Mouse (Mus musculus): Measurements from ENCODE around the gene Maml3. TPM values are rescaled to one million over a fixed set of nuclear protein-coding genes. Genes with fewer than 3 reads are reported as not detected.

The Maml3 gene
- polyA plus RNA-seq, 1 experiment from 2014 or later = 5.1 TPM

- Histone ChIP-seq H3K9me3 (no peaks in the 10 kb centered on the region), H3K9ac (no peak overlapping the region), H3K4me2 (no peak overlapping the region), H3K27me3 (0 out of 2 replicates have a peak, but pooled peaks cover 3% of the 10 kb centered on the region), H3K36me3 (no peaks in the 10 kb centered on the region), H3K4me3 (no peak overlapping the region), H3K27ac (no peak overlapping the region), H3K4me1 (peaks cover 27% of the 10 kb centered on the region)
- no peak for ATAC-seq (ENCODE audit: insufficient number of reproducible peaks, low FRiP score, low TSS enrichment, low read depth)
These were observed 365.1 kb downstream of the Maml3 start for GRCm38 (mm10) chr3:51739835-51740112.

- Histone ChIP-seq H3K36me3 (no peaks in the 10 kb centered on the region), H3K4me2 (no peak overlapping the region), H3K4me3 (no peak overlapping the region), H3K9me3 (no peaks in the 10 kb centered on the region), H3K27me3 (0 out of 2 replicates have a peak, but pooled peaks cover 3% of the 10 kb centered on the region), H3K4me1 (peaks cover 23% of the 10 kb centered on the region), H3K27ac (peak overlapping the region; percentile 63), H3K9ac (no peak overlapping the region)
- 10% methylated on average over 12 of the region's 12 CpGs for WGBS
- no peak for ATAC-seq (ENCODE audit: insufficient number of reproducible peaks, low FRiP score, low TSS enrichment, low read depth)
These were observed 365.6 kb downstream of the Maml3 start for GRCm38 (mm10) chr3:51739049-51739834.

GRCm38 (mm10) chr3:51733685-51734084 lies 371.2 kb downstream of the Maml3 start:
- H3K9ac ChIP-seq = no peak overlapping the region
- H3K4me3 ChIP-seq = no peak overlapping the region
- no peak for ATAC-seq (ENCODE audit: insufficient number of reproducible peaks, low FRiP score, low TSS enrichment, low read depth)
- 88% methylated on average over 3 of the region's 3 CpGs for WGBS
- H3K4me1 ChIP-seq = no peaks in the 10 kb centered on the region; the same call in 1 of the 2 replicates
- 0 out of 2 replicates have a peak, but pooled peaks cover 3% of the 10 kb centered on the region for H3K27me3 ChIP-seq
- no peak overlapping the region for H3K27ac ChIP-seq
- no peaks in the 10 kb centered on the region for H3K36me3 ChIP-seq
- H3K9me3 ChIP-seq = no peaks in the 10 kb centered on the region
- no peak overlapping the region for H3K4me2 ChIP-seq

- Histone ChIP-seq H3K4me3 (no peak overlapping the region), H3K9ac (no peak overlapping the region), H3K27me3 (0 out of 2 replicates have a peak, but pooled peaks cover 3% of the 10 kb centered on the region), H3K9me3 (no peaks in the 10 kb centered on the region), H3K4me2 (no peak overlapping the region), H3K36me3 (no peaks in the 10 kb centered on the region), H3K27ac (no peak overlapping the region), H3K4me1 (peaks cover 8% of the 10 kb centered on the region)
- 89% methylated on average over 16 of the region's 16 CpGs for WGBS
- no peak for ATAC-seq (ENCODE audit: insufficient number of reproducible peaks, low FRiP score, low TSS enrichment, low read depth)
These were observed 372.8 kb downstream of the Maml3 start for GRCm38 (mm10) chr3:51731949-51732636.

- H3K27ac ChIP-seq = no peak overlapping the region
- 89% methylated on average over 7 of the region's 7 CpGs for WGBS
- no peaks in the 10 kb centered on the region for H3K9me3 ChIP-seq
- H3K4me3 ChIP-seq = no peak overlapping the region
- H3K4me2 ChIP-seq = no peak overlapping the region
- peaks cover 8% of the 10 kb centered on the region for H3K4me1 ChIP-seq
- no peaks in the 10 kb centered on the region for H3K27me3 ChIP-seq
- H3K9ac ChIP-seq = no peak overlapping the region
- no peaks in the 10 kb centered on the region for H3K36me3 ChIP-seq
- no peak for ATAC-seq (ENCODE audit: insufficient number of reproducible peaks, low FRiP score, low TSS enrichment, low read depth)
These were observed 374.2 kb downstream of the Maml3 start for GRCm38 (mm10) chr3:51730662-51731061.

GRCm38 (mm10) chr3:51729109-51729918 lies 375.6 kb downstream of the Maml3 start:
- ATAC-seq (ENCODE audit: insufficient number of reproducible peaks, low FRiP score, low TSS enrichment, low read depth) = no peak
- H3K4me2 ChIP-seq = no peak overlapping the region
- no peaks in the 10 kb centered on the region for H3K9me3 ChIP-seq

GRCm38 (mm10) chr3:51728456-51728855 lies 376.4 kb downstream of the Maml3 start:
- H3K9me3 ChIP-seq = no peaks in the 10 kb centered on the region
- no peak for ATAC-seq (ENCODE audit: insufficient number of reproducible peaks, low FRiP score, low TSS enrichment, low read depth)
- no peaks in the 10 kb centered on the region for H3K27me3 ChIP-seq
- no peak overlapping the region for H3K9ac ChIP-seq
- peaks cover 8% of the 10 kb centered on the region for H3K4me1 ChIP-seq
- H3K36me3 ChIP-seq = no peaks in the 10 kb centered on the region
- no peak overlapping the region for H3K27ac ChIP-seq
- 69% methylated on average over 12 of the region's 12 CpGs for WGBS
- no peak overlapping the region for H3K4me2 ChIP-seq
- H3K4me3 ChIP-seq = no peak overlapping the region

More at GRCm38 (mm10) chr3:51729109-51729918, 375.6 kb downstream of the Maml3 start:
- Histone ChIP-seq H3K36me3 (no peaks in the 10 kb centered on the region), H3K27me3 (no peaks in the 10 kb centered on the region), H3K4me1 (peaks cover 8% of the 10 kb centered on the region), H3K9ac (no peak overlapping the region), H3K4me3 (no peak overlapping the region), H3K27ac (no peak overlapping the region)
- 69% methylated on average over 14 of the region's 14 CpGs for WGBS

GRCm38 (mm10) chr3:51727968-51728367 lies 376.9 kb downstream of the Maml3 start:
- Histone ChIP-seq H3K27ac (peak overlapping the region; percentile 33; the same call in 1 of the 2 replicates), H3K4me1 (peaks cover 8% of the 10 kb centered on the region), H3K36me3 (no peaks in the 10 kb centered on the region), H3K9me3 (no peaks in the 10 kb centered on the region), H3K9ac (no peak overlapping the region), H3K27me3 (no peaks in the 10 kb centered on the region), H3K4me3 (no peak overlapping the region), H3K4me2 (no peak overlapping the region)
- no peak for ATAC-seq (ENCODE audit: insufficient number of reproducible peaks, low FRiP score, low TSS enrichment, low read depth)
- WGBS = 22% methylated on average over 8 of the region's 8 CpGs

GRCm38 (mm10) chr3:51727487-51727886 lies 377.4 kb downstream of the Maml3 start:
- no peaks in the 10 kb centered on the region for H3K9me3 ChIP-seq
- H3K27me3 ChIP-seq = no peaks in the 10 kb centered on the region
- peaks cover 8% of the 10 kb centered on the region for H3K4me1 ChIP-seq
- H3K36me3 ChIP-seq = no peaks in the 10 kb centered on the region
- ATAC-seq (ENCODE audit: insufficient number of reproducible peaks, low FRiP score, low TSS enrichment, low read depth) = no peak
- H3K27ac ChIP-seq = 0 out of 2 replicates have a peak overlapping the region, but pooled peaks have one; percentile 33
- H3K4me2 ChIP-seq = no peak overlapping the region
- WGBS = 35% methylated on average over 3 of the region's 3 CpGs
- H3K4me3 ChIP-seq = no peak overlapping the region
- no peak overlapping the region for H3K9ac ChIP-seq

- WGBS = 83% methylated on average over 6 of the region's 6 CpGs
- H3K4me1 ChIP-seq = peaks cover 8% of the 10 kb centered on the region
- H3K9ac ChIP-seq = no peak overlapping the region
- no peaks in the 10 kb centered on the region for H3K27me3 ChIP-seq
- no peak for ATAC-seq (ENCODE audit: insufficient number of reproducible peaks, low FRiP score, low TSS enrichment, low read depth)
- no peak overlapping the region for H3K4me2 ChIP-seq
- no peak overlapping the region for H3K4me3 ChIP-seq
- no peaks in the 10 kb centered on the region for H3K9me3 ChIP-seq
- H3K36me3 ChIP-seq = no peaks in the 10 kb centered on the region
- H3K27ac ChIP-seq = no peak overlapping the region
These were observed 378.6 kb downstream of the Maml3 start for GRCm38 (mm10) chr3:51726257-51726656.

GRCm38 (mm10) chr3:51719982-51720381 lies 384.9 kb downstream of the Maml3 start:
- WGBS = 61% methylated on average over 1 of the region's 1 CpGs
- 0 out of 2 replicates have a peak, but pooled peaks cover 2% of the 10 kb centered on the region for H3K4me1 ChIP-seq
- no peak overlapping the region for H3K4me2 ChIP-seq
- no peak overlapping the region for H3K9ac ChIP-seq
- no peak for ATAC-seq (ENCODE audit: insufficient number of reproducible peaks, low FRiP score, low TSS enrichment, low read depth)
- no peaks in the 10 kb centered on the region for H3K36me3 ChIP-seq
- H3K9me3 ChIP-seq = no peaks in the 10 kb centered on the region
- H3K27ac ChIP-seq = no peak overlapping the region
- no peak overlapping the region for H3K4me3 ChIP-seq
- H3K27me3 ChIP-seq = no peaks in the 10 kb centered on the region
